Mouse (Mus musculus) G1E (cell line): ENCODE results near the gene Clasp2. TPM values are rescaled to one million over a fixed set of nuclear protein-coding genes. Genes with fewer than 3 reads are reported as not detected.
A peak's percentile ranks its signal among the peaks of the same experiment; 100 is the strongest.

Source experiments
- ATAC-seq: 2 replicates; pipeline ENCODE4 v1.8.0; 2016; ENCODE audit warnings: mild to moderate bottlenecking; ENCODE audit not compliant: insufficient number of reproducible peaks, poor library complexity, low FRiP score, severe bottlenecking; ENCODE audit errors: extremely low read depth
- DNase-seq: peaks from one replicate; pipeline ENCODE4 v3.0.0; 2012; ENCODE audit warnings: low spot score
- H3K27me3 ChIP-seq: 2 replicates; pipeline ENCODE4 v1.6.1; 2012; ENCODE audit warnings: mild to moderate bottlenecking, low read length, inconsistent platforms; ENCODE audit not compliant: insufficient read depth
- H3K36me3 ChIP-seq: replicated peaks from 2 replicates; pipeline ENCODE3; 2012; ENCODE audit warnings: mild to moderate bottlenecking, inconsistent platforms
- H3K4me1 ChIP-seq: 2 replicates; pipeline ENCODE4 v1.6.1; 2012; ENCODE audit warnings: low read depth, low read length, inconsistent platforms, mixed read lengths; ENCODE audit not compliant: insufficient read depth
- H3K4me3 ChIP-seq: 2 replicates; pipeline ENCODE4 v1.5.1; 2012; ENCODE audit warnings: low read depth, mild to moderate bottlenecking, inconsistent platforms, low read length, moderate library complexity, mixed read lengths
- H3K9me3 ChIP-seq: replicated peaks from 2 replicates; pipeline ENCODE4 v1.6.1; 2012; ENCODE audit warnings: inconsistent platforms
- CTCF ChIP-seq: IDR thresholded peaks from 2 replicates; pipeline ENCODE4 v1.5.1; 2012; ENCODE audit warnings: low read depth, low read length, inconsistent platforms, mixed read lengths
- GATA1 ChIP-seq: IDR thresholded peaks from 2 replicates; pipeline ENCODE4 v1.6.1; 2012; ENCODE audit warnings: borderline replicate concordance, low read length, inconsistent platforms, mixed read lengths
- GATA2 ChIP-seq: IDR thresholded peaks from 2 replicates; pipeline ENCODE4 v1.6.1; 2012; ENCODE audit warnings: low read depth, low read length, inconsistent platforms, borderline replicate concordance
- POLR2AphosphoS5 ChIP-seq: IDR thresholded peaks from 2 replicates; pipeline ENCODE4 v1.6.1; 2012; ENCODE audit warnings: low read depth, low read length, inconsistent platforms; ENCODE audit not compliant: insufficient replicate concordance
- TAL1 ChIP-seq: conservative IDR thresholded peaks from 2 replicates; pipeline ENCODE4 v1.6.1; 2012; ENCODE audit warnings: low read depth, low read length, inconsistent platforms, mixed read lengths
- polyA plus RNA-seq: library from polyadenylated mRNA; stranded (reverse); fragments of >175 nt; gene quantifications from 2 replicates; pipeline ENCODE4 v1.2.3, GENCODE M21; 2012
- total RNA-seq, 2 experiments: library from RNA; stranded (forward) in 1 of 2; stranded (reverse) in 1 of 2; fragments of 200-1000 nt in 1 of 2; fragments of >200 nt in 1 of 2; fragmentation: Nextera tagmentation in 1 of 2; gene quantifications; 2 replicates each; pipeline ENCODE4 v1.2.3; 2014 to 2017

The Clasp2 gene
- total and polyA plus RNA-seq, 3 experiments, result 8.7 to 92.0 (median 40.4) TPM

DNA sequence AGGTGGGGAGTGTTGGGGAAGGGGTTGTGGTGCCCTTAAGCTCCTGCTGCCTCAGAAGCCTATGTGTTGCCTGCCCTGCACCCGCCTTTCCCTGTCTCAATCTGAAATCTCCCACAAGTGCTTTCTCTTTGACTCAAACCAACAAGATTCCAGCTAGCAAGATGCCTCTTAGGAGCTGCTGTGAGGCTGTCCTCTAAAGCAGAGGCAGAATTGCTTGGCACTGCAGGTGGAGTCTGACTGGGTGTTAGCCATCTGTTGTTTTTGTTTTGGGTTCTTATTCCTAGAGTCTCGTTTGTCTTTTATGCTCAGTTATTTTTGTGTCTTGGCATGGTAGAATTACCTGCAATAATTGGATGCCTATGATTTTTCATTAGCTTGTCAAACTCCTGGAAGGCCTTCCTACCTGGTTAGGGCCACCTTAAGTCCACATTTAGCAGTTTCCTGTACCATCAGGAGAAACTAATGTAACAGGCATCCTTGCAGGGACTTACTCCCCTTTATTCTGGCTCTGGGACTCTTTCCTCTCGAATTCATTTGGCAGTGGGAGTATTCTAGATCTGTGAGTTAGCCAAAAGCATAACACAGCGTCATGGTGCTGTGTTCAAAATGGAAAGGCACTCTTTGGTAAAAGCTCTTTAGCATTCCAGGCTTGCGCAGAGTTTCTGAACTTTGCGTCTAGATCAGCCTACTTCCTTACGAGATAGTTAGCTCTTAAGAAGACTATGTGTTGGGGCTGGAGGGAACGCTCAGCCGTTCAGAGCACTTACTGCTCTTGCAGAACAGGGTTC, 198.0 kb downstream of the Clasp2 start:
- DNase-seq (no peak), ATAC-seq (no peak)
- Histone ChIP-seq H3K27me3 (no peaks in the 10 kb centered on the region), H3K36me3 (peaks cover 62% of the 10 kb centered on the region), H3K9me3 (no peaks in the 10 kb centered on the region), H3K4me1 (peaks cover 82% of the 10 kb centered on the region), H3K4me3 (no peak overlapping the region)
- TF ChIP-seq TAL1 (no peak), GATA2 (no peak), CTCF (no peak), GATA1 (no peak), POLR2AphosphoS5 (no peak)

DNA sequence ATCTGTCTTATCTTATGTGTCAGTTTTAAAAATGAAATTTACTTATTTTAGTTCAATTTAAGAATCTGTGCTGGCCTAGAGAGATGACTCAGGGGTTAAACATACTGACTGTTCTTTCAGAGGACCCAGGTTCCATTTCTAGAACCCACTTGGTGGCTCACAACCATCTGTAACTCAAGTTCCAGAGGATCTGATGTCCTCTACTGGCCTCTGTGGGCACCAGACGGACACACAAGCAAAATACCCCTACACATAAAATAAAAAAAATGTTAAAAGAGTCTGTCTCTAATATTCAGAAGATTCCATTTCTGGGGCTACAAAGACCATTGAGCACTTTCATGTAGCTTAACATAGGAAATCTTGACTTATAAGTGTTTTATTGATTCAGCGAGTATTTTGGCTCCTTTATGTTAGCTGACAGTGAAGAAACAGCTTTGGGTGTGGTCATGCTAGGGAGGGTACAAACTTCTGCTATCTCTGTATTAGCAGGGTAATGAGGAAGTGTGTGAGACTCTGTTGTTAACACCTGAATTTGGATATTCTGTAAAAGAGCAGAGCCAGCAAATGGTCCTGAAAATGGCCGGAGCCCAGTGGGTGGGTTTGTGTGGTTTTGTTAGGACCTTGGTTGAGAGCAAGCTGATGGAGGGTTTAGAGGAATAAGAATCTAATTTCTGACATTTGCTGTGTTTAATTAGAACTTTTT, 200.0 kb downstream of the Clasp2 start:
- ATAC-seq (peak; percentile 83), DNase-seq (peak; percentile 60)
- H3K36me3 ChIP-seq, result peaks cover 71% of the 10 kb centered on the region
- TF ChIP-seq TAL1 (no peak), CTCF (no peak), GATA2 (no peak), POLR2AphosphoS5 (no peak), GATA1 (no peak)
- H3K9me3 ChIP-seq, result no peaks in the 10 kb centered on the region
- no peak overlapping the region; the same call in 1 of the 2 replicates for H3K4me3 ChIP-seq
- H3K4me1 ChIP-seq, result peaks cover 68% of the 10 kb centered on the region
- no peaks in the 10 kb centered on the region for H3K27me3 ChIP-seq

DNA sequence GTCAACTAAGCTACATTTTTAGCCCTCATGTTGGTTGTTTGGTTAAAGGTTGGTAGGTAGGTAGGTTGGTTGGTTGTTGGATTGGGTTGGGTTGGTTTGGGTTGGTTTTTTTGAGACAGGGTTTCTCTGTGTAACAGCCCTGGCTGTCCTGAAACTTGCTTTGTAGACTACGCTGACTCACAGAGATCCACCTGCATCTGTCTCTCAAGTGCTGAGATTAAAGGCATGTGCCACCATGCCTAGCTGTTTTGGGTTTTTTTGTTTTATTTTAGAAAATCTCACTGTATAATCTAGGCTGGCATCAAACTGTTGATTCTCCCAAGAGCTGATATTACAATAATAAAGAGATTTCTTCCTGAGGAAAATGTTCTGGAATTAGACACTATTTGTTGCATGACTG, 202.1 kb downstream of the Clasp2 start:
- TF ChIP-seq TAL1 (no peak), CTCF (no peak), GATA2 (no peak)
- Histone ChIP-seq H3K27me3 (no peaks in the 10 kb centered on the region), H3K4me3 (no peak overlapping the region), H3K36me3 (peaks cover 78% of the 10 kb centered on the region), H3K9me3 (no peaks in the 10 kb centered on the region), H3K4me1 (peaks cover 55% of the 10 kb centered on the region)
- DNase-seq (no peak), ATAC-seq (no peak)

GRCm38 (mm10) chr9:113947216-113947615, 205.9 kb downstream of the Clasp2 start:
- Histone ChIP-seq H3K36me3 (peaks cover 90% of the 10 kb centered on the region), H3K4me1 (peaks cover 21% of the 10 kb centered on the region), H3K9me3 (no peaks in the 10 kb centered on the region), H3K4me3 (no peak overlapping the region), H3K27me3 (no peaks in the 10 kb centered on the region)
- ATAC-seq (no peak), DNase-seq (no peak)
- TF ChIP-seq TAL1 (no peak), CTCF (no peak), GATA1 (no peak), GATA2 (no peak), POLR2AphosphoS5 (no peak)

DNA sequence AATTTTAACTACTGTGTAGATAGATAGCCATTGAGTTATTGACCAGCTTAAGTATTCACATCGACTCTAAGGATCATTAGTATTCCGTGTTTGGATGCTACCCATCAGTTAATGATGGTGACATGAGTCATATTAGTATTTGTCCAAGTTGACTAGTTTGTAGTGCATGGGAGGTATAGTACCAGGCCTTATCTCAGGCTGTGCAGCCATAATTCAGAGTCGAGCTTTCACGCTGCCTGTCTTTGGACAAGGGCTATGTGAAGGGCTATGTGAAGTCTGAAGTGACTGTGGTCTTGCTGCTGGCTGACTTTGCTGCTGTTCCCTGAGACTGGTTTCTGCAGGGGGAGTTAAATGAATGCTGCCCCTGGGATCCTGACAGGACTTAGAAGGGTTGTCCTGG, 216.5 kb downstream of the Clasp2 start:
- no peaks in the 10 kb centered on the region for H3K9me3 ChIP-seq
- ATAC-seq (no peak), DNase-seq (no peak)
- H3K36me3 ChIP-seq, result peaks cover 90% of the 10 kb centered on the region
- no peak for TF ChIP-seq POLR2AphosphoS5
- TF ChIP-seq TAL1, result no peak
- no peak for TF ChIP-seq GATA2
- TF ChIP-seq CTCF, result no peak
- no peak for TF ChIP-seq GATA1
- H3K4me3 ChIP-seq, result no peak overlapping the region
- H3K4me1 ChIP-seq, result peaks cover 2% of the 10 kb centered on the region; the same call in 1 of the 2 replicates
- no peaks in the 10 kb centered on the region for H3K27me3 ChIP-seq

- peaks cover 49% of the 10 kb centered on the region for H3K4me1 ChIP-seq
Observed at GRCm38 (mm10) chr9:113963718-113964117, 222.4 kb downstream of the Clasp2 start.

More at GRCm38 (mm10) chr9:113963718-113964117, 222.4 kb downstream of the Clasp2 start:
- no peaks in the 10 kb centered on the region for H3K9me3 ChIP-seq
- no peak overlapping the region for H3K4me3 ChIP-seq
- no peaks in the 10 kb centered on the region for H3K27me3 ChIP-seq
- peaks cover 90% of the 10 kb centered on the region for H3K36me3 ChIP-seq
- no peak for DNase-seq
- ATAC-seq, result no peak
- no peak for TF ChIP-seq CTCF
- no peak for TF ChIP-seq POLR2AphosphoS5
- TF ChIP-seq GATA2, result no peak
- TF ChIP-seq TAL1, result no peak
- TF ChIP-seq GATA1, result no peak
